Mouse (Mus musculus) T-helper 17 cell (primary cell): ENCODE results near the gene Dnah6.

Source experiments
- in situ Hi-C, 2 experiments: fragments of 300-600 bp; cut with MboI, MseI; formaldehyde crosslinking; loops; 1 replicate in 1 of 2; 2 replicates in 1 of 2; pipeline ENCODE4 v1.15.1; 2025; ENCODE audit warnings: high pct_unique_total_duplicates in 2 of 2

The Dnah6 gene

DNA sequence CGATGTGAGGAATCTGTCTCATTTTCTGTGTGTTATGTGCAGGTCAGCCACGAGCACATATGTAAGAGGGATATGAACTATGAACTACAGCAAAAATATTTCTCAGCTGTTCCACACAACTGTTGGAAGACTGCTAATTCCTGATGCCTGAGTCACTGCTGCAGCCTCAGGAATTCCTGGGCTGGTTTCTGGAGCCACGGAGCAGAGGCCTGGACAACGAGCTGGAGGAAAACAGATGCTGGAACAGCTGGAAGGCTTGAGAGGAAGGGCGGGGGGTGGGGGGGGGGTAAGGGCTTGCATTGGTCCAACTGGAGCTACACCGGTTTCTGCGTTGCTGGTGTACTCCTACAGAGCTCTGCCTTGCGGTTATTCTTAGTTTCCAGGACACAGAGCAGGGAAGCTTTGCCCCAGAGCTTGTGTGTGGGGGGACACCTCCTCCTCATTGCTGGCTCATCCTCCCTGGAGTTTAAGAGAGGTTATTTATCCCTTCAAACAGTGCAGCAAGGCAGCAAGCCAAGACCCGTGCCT is 240.3 kb downstream of the Dnah6 start:
- in situ Hi-C loops = no loop called here

DNA sequence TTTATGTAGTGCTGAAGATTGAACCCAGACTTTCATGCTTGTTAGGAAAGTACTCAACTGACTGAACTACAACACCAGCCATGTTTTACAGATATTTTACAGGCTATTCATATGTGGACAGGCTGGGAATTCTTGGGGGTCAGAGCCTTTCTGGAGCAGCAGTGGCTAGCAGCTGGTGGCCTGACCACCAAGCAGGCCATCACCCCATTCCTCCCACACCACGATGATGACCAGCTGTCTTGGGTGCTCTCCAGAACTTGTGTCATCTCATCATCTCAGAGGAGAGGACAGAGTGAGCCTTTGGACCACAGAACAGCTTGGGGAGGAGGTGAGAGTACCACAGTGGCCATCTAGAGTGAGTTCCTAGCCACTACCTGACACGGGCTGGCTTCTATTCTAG is 244.6 kb downstream of the Dnah6 start:
- in situ Hi-C loops = loop anchor here in 1 of 2 experiments (5.0 kb wide), 1 partner anchor 35 kb away; no protein-coding TSS in a partner anchor

DNA sequence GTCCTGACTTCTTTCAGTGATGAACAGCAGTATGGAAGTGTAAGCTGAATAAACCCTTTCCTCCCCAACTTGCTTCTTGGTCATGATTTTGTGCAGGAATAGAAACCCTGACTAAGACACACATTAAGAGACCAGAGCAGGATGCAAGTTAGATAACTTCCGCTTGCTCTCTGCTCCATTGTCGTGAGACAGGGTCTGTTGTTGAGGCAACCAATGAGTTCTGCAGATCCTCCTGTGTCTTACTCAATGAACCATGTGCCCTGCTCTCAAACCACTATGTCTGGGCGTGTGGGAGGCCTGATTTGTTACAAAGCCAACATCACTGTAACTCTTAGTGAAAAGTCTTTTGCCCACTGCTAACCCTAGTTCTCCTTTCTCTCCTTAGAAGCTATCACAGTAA is 250.4 kb downstream of the Dnah6 start:
- in situ Hi-C loops = no loop called here

DNA sequence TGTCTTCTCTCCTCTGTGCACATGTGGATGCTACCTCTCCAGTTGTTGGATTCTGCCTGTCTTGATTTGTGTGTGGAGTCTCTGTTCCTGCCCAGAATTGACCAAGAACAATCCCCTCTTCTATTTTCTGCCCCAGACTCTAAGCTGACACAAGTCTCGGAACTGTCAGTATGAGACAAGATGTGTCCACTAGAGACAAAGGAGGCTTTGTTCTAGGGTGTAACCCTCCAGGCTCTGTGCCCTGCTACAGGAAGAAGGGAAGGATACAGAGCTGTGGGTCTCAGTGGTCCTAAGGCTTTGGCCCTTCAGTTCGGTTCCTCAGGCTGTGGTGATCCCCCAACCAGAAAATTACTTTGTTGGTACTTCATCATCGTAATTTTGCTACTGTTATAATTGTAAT is 251.7 kb downstream of the Dnah6 start:
- in situ Hi-C loops = no loop called here
